Comparison of ENCODE assay signal across 9 mouse cellular contexts in the genomic region with DNA sequence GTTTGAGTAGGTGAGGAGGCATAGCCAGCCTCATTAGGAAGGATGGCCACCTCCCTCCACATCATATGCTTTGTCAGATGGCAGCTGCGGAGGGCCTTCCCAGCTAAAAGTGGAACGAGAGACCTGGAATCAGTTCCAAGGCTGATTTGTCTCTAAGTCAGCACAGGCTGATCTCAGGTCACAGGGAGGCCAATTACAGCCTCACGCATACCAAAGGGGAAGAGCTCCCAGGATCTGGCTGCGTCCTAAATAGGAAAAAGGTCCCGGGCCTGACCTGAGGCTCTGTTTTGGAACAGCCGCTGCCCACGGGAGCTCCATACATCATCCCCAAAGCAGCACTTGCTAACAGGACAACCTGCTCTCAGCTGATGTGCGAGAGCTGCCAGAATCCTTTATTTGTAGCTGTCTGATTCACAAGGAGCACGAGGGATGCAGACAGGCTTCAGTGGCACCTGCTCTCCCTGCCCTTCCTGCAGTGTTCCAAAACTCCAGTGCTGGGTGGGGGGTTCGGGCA.
DNase-seq lines count a peak whose midpoint lies in the region; ATAC-seq and TF ChIP-seq lines count a peak whose summit lies in the region.
"Had no signal": no experiment of that assay in that cellular context is flagged by ENCODE, and none has a peak within 500 bp of the region (broad histone marks: within the 10 kb centered on the region; RNA-seq: fewer than 3 reads in every experiment).

No protein-coding gene starts in this region.

- H3K9me3 ChIP-seq in liver, embryonic 12.5 days (replicated peaks): no peaks in the 10 kb centered on the region
- H3K9me3 ChIP-seq in hindbrain, embryonic 16.5 days (ENCODE audit: control insufficient read depth, low read length): no peaks in the 10 kb centered on the region
- H3K9me3 ChIP-seq: liver, embryonic 15.5 days had no signal

- TF ChIP-seq POLR2A in liver, adult 2 months (IDR thresholded peaks at IDR 0.05; ENCODE audit: extremely low read depth, insufficient read depth, low read length): no peak

- no peaks in the 10 kb centered on the region for H3K27me3 ChIP-seq in liver, adult 2 months (ENCODE audit: control insufficient read depth, insufficient read depth, low read length)
- no peaks in the 10 kb centered on the region for H3K27me3 ChIP-seq in liver, embryonic 12.5 days (replicated peaks)
- H3K27me3 ChIP-seq in hindbrain, embryonic 16.5 days (replicated peaks; ENCODE audit: control insufficient read depth, insufficient read depth, low read length): no peaks in the 10 kb centered on the region
- H3K27me3 ChIP-seq: liver, embryonic 15.5 days had no signal

- intact Hi-C loops in gastrocnemius, adult 2 months (cut with DNase I): loop anchor here (5.0 kb wide), 2 partner anchors 120 to 145 kb away; partner anchors contain the start of gene Mical3

- peak; percentile 70; the same call in 1 of the 2 replicates for ATAC-seq in cerebellum, adult (ENCODE audit: insufficient number of reproducible peaks, low FRiP score, low TSS enrichment)
- ATAC-seq in liver, embryonic 12.5 days: no peak
- ATAC-seq in hindbrain, embryonic 16.5 days: peak; percentile 46
- ATAC-seq in monocyte, adult 5-6 weeks (replicated peaks; ENCODE audit: insufficient number of reproducible peaks, low FRiP score, low TSS enrichment, poor library complexity, severe bottlenecking): no peak

- H3K36me3 ChIP-seq in liver, adult 2 months (ENCODE audit: control insufficient read depth, insufficient read depth, low read length): no peaks in the 10 kb centered on the region
- H3K36me3 ChIP-seq in liver, embryonic 12.5 days: peaks cover 55% of the 10 kb centered on the region
- no peaks in the 10 kb centered on the region for H3K36me3 ChIP-seq in hindbrain, embryonic 16.5 days (ENCODE audit: control insufficient read depth, insufficient read depth, low read length)

- no peak overlapping the region for H3K4me2 ChIP-seq in liver, embryonic 12.5 days
- H3K4me2 ChIP-seq in hindbrain, embryonic 16.5 days (ENCODE audit: low read length): no peak overlapping the region
- H3K4me2 ChIP-seq: liver, embryonic 15.5 days had no signal

- no peaks in the 10 kb centered on the region for H3K79me2 ChIP-seq in liver, adult 2 months (ENCODE audit: control insufficient read depth, insufficient read depth, low read length)

- H3K27ac ChIP-seq in liver, adult 2 months (replicated peaks; ENCODE audit: insufficient read depth, low read depth, low read length): no peak overlapping the region
- no peak overlapping the region for H3K27ac ChIP-seq in liver, embryonic 12.5 days
- peak overlapping the region; percentile 95 for H3K27ac ChIP-seq in gastrocnemius, adult 2 months
- H3K27ac ChIP-seq in hindbrain, embryonic 16.5 days (ENCODE audit: low read depth, low read length): peak overlapping the region; percentile 25; the same call in 1 of the 2 replicates
- H3K27ac ChIP-seq: liver, embryonic 15.5 days had no signal

- no peaks in the 10 kb centered on the region for H3K4me1 ChIP-seq in liver, adult 2 months (ENCODE audit: control insufficient read depth, insufficient read depth, low read length)
- peaks cover 20% of the 10 kb centered on the region for H3K4me1 ChIP-seq in liver, embryonic 12.5 days
- no peaks in the 10 kb centered on the region for H3K4me1 ChIP-seq in hindbrain, embryonic 16.5 days (ENCODE audit: control insufficient read depth, insufficient read depth, low read depth, low read length)

- no peak for TF ChIP-seq CTCF in liver, adult 2 months (IDR thresholded peaks at IDR 0.05; ENCODE audit: low read depth, low read length)
- TF ChIP-seq CTCF in gastrocnemius, adult 2 months (IDR thresholded peaks at IDR 0.05): no peak

- no peak for DNase-seq in cerebellum, adult 11-12 months
- peak; percentile 19 for DNase-seq in liver, adult 2 months (ENCODE audit: extremely low read depth, low read depth, low spot score)
- peak; percentile 87 for DNase-seq in gastrocnemius, adult 2 months
- no peak for DNase-seq in thymus, postnatal 4 days

- H3K4me3 ChIP-seq in liver, adult 2 months (ENCODE audit: insufficient read depth, low read depth, low read length): no peak overlapping the region
- no peak overlapping the region for H3K4me3 ChIP-seq in liver, embryonic 12.5 days
- H3K4me3 ChIP-seq in gastrocnemius, adult 2 months: no peak overlapping the region
- H3K4me3 ChIP-seq in hindbrain, embryonic 16.5 days (ENCODE audit: low read length): no peak overlapping the region
- H3K4me3 ChIP-seq: liver, embryonic 15.5 days had no signal

- H3K9ac ChIP-seq in liver, adult 2 months (ENCODE audit: low read depth, low read length): no peak overlapping the region
- H3K9ac ChIP-seq in liver, embryonic 12.5 days: no peak overlapping the region
- H3K9ac ChIP-seq in hindbrain, embryonic 16.5 days (ENCODE audit: low read depth, low read length): no peak overlapping the region
- H3K9ac ChIP-seq: liver, embryonic 15.5 days had no signal

- 76% methylated on average over 10 of the region's 10 CpGs for WGBS in liver, adult 2 months
- WGBS in liver, embryonic 12.5 days (ENCODE audit: insufficient replicate concordance): 66% methylated on average over 10 of the region's 10 CpGs
- 27% methylated on average over 10 of the region's 10 CpGs for WGBS in hindbrain, embryonic 16.5 days

Comparison
In these comparisons a context has a peak if more than half of its experiments do, and no peak if none do; other contexts are left out.
1. ATAC-seq: peak in cerebellum, adult (single experiment) and hindbrain, embryonic 16.5 days (single experiment); none in liver, embryonic 12.5 days (single experiment) and monocyte, adult 5-6 weeks (single experiment).
2. DNase-seq: peak in liver, adult 2 months (single experiment) and gastrocnemius, adult 2 months (single experiment); none in cerebellum, adult 11-12 months (single experiment) and thymus, postnatal 4 days (single experiment).
3. H3K27ac ChIP-seq: peak in gastrocnemius, adult 2 months (single experiment) and hindbrain, embryonic 16.5 days (single experiment); none in liver, adult 2 months (single experiment) and liver, embryonic 12.5 days (single experiment).